Mouse (Mus musculus) midbrain, embryonic 10.5 days (tissue): Measurements from ENCODE around the gene Mkrn2. TPM values are rescaled to one million over a fixed set of nuclear protein-coding genes. Genes with fewer than 3 reads are reported as not detected.

Experiments used
- DNase-seq: peaks from one replicate; pipeline ENCODE4 v3.0.0-alpha.2; 2017; ENCODE audit warnings: low spot score
- H3K27ac ChIP-seq: fragments of 300-500 bp; sonication (generic); replicated peaks from 2 replicates; pipeline ENCODE4 v1.5.1; 2016; ENCODE audit warnings: mild to moderate bottlenecking
- H3K27me3 ChIP-seq: fragments of 300-500 bp; sonication (generic); 2 replicates; pipeline ENCODE4 v1.6.1; 2016; ENCODE audit warnings: low read depth, mild to moderate bottlenecking; ENCODE audit not compliant: poor library complexity, severe bottlenecking
- H3K36me3 ChIP-seq: fragments of 300-500 bp; sonication (generic); 2 replicates; pipeline ENCODE4 v1.6.1; 2016; ENCODE audit warnings: mild to moderate bottlenecking, moderate library complexity
- H3K4me1 ChIP-seq: fragments of 300-500 bp; sonication (generic); 2 replicates; pipeline ENCODE4 v1.6.1; 2016
- H3K4me3 ChIP-seq: fragments of 300-500 bp; sonication (generic); 2 replicates; pipeline ENCODE4 v1.5.1; 2016; ENCODE audit warnings: mild to moderate bottlenecking, moderate library complexity
- H3K9me3 ChIP-seq: fragments of 300-500 bp; sonication (generic); replicated peaks from 2 replicates; pipeline ENCODE4 v1.6.1; 2016; ENCODE audit warnings: mild to moderate bottlenecking
- WGBS: fragments of 180-500 bp; shearing (Covaris S2); methylation state at CpG from one replicate; pipeline ENCODE4 v1.1.7; 2016; 5-methylcytosine and 5-hydroxymethylcytosine counted together
- polyA plus RNA-seq: library from polyadenylated mRNA; unstranded; fragments of >200 nt; fragmentation: Nextera tagmentation; extraction: Ambion mirVana; gene quantifications from 2 replicates; pipeline ENCODE4 v1.2.1, GENCODE M21; 2016

Gene Mkrn2
- polyA plus RNA-seq = 25.7 and 30.0 TPM in 2 replicates

- H3K27ac ChIP-seq = peak within 1 kb of the TSS; percentile 90
- peak within 1 kb of the TSS; percentile 94 for H3K4me3 ChIP-seq
- peak; percentile 89 for DNase-seq
- H3K9me3 ChIP-seq = no peaks in the 10 kb centered on the region
- H3K27me3 ChIP-seq = no peaks in the 10 kb centered on the region
- WGBS = under 1% methylated on average over 52 of the region's 61 CpGs
- no peaks in the 10 kb centered on the region; the same call in 1 of the 2 replicates for H3K36me3 ChIP-seq
- peaks cover 14% of the 10 kb centered on the region for H3K4me1 ChIP-seq
Observed at GRCm38 (mm10) chr6:115601715-115602523, at the start of gene Mkrn2. Mkrn2 (plus strand) TSS chr6:115601902.

GRCm38 (mm10) chr6:115555485-115555884 lies 46.2 kb upstream of the Mkrn2 start:
- Histone ChIP-seq H3K4me1 (no peaks in the 10 kb centered on the region), H3K9me3 (no peaks in the 10 kb centered on the region), H3K27ac (no peak overlapping the region), H3K27me3 (no peaks in the 10 kb centered on the region), H3K36me3 (peaks cover 89% of the 10 kb centered on the region), H3K4me3 (no peak overlapping the region)
- WGBS = 88% methylated on average over 5 of the region's 5 CpGs
- no peak for DNase-seq

GRCm38 (mm10) chr6:115558176-115558575 lies 43.5 kb upstream of the Mkrn2 start:
- Histone ChIP-seq H3K4me3 (no peak overlapping the region), H3K27ac (no peak overlapping the region), H3K36me3 (peaks cover 92% of the 10 kb centered on the region), H3K4me1 (no peaks in the 10 kb centered on the region), H3K27me3 (no peaks in the 10 kb centered on the region), H3K9me3 (no peaks in the 10 kb centered on the region)
- DNase-seq = no peak
- 95% methylated on average over 2 of the region's 2 CpGs for WGBS

GRCm38 (mm10) chr6:115559651-115560632 lies 41.8 kb upstream of the Mkrn2 start:
- no peaks in the 10 kb centered on the region for H3K4me1 ChIP-seq
- H3K27me3 ChIP-seq = no peaks in the 10 kb centered on the region
- no peak for DNase-seq
- no peaks in the 10 kb centered on the region for H3K9me3 ChIP-seq
- 91% methylated on average over 21 of the region's 21 CpGs for WGBS
- peaks cover 90% of the 10 kb centered on the region for H3K36me3 ChIP-seq
- H3K4me3 ChIP-seq = no peak overlapping the region
- no peak overlapping the region for H3K27ac ChIP-seq

- Histone ChIP-seq H3K36me3 (peaks cover 97% of the 10 kb centered on the region), H3K27me3 (no peaks in the 10 kb centered on the region), H3K4me3 (no peak overlapping the region), H3K9me3 (no peaks in the 10 kb centered on the region), H3K4me1 (no peaks in the 10 kb centered on the region), H3K27ac (no peak overlapping the region)
- DNase-seq = no peak
- 92% methylated on average over 6 of the region's 6 CpGs for WGBS
Observed at GRCm38 (mm10) chr6:115565479-115566045, 36.1 kb upstream of the Mkrn2 start.

- H3K9me3 ChIP-seq = no peaks in the 10 kb centered on the region
- DNase-seq = no peak
- H3K27me3 ChIP-seq = no peaks in the 10 kb centered on the region
- 91% methylated on average over 7 of the region's 7 CpGs for WGBS
- peaks cover 90% of the 10 kb centered on the region for H3K36me3 ChIP-seq
- H3K4me1 ChIP-seq = no peaks in the 10 kb centered on the region
- no peak overlapping the region for H3K4me3 ChIP-seq
- H3K27ac ChIP-seq = no peak overlapping the region
Observed at GRCm38 (mm10) chr6:115574171-115574570, 27.5 kb upstream of the Mkrn2 start.

GRCm38 (mm10) chr6:115577407-115577806 lies 24.3 kb upstream of the Mkrn2 start:
- 91% methylated on average over 5 of the region's 5 CpGs for WGBS
- Histone ChIP-seq H3K4me3 (no peak overlapping the region), H3K27me3 (no peaks in the 10 kb centered on the region), H3K36me3 (peaks cover 80% of the 10 kb centered on the region), H3K27ac (no peak overlapping the region), H3K9me3 (no peaks in the 10 kb centered on the region), H3K4me1 (no peaks in the 10 kb centered on the region)
- no peak for DNase-seq

- Histone ChIP-seq H3K27ac (no peak overlapping the region), H3K4me3 (no peak overlapping the region), H3K36me3 (peaks cover 79% of the 10 kb centered on the region), H3K4me1 (no peaks in the 10 kb centered on the region), H3K27me3 (no peaks in the 10 kb centered on the region), H3K9me3 (no peaks in the 10 kb centered on the region)
- 94% methylated on average over 9 of the region's 9 CpGs for WGBS
- no peak for DNase-seq
Observed at GRCm38 (mm10) chr6:115577941-115578340, 23.8 kb upstream of the Mkrn2 start.

GRCm38 (mm10) chr6:115580810-115581209 lies 20.9 kb upstream of the Mkrn2 start:
- DNase-seq = no peak
- H3K4me1 ChIP-seq = no peaks in the 10 kb centered on the region
- peaks cover 52% of the 10 kb centered on the region for H3K36me3 ChIP-seq
- no peaks in the 10 kb centered on the region for H3K9me3 ChIP-seq
- no peak overlapping the region for H3K27ac ChIP-seq
- 88% methylated on average over 3 of the region's 3 CpGs for WGBS
- no peaks in the 10 kb centered on the region for H3K27me3 ChIP-seq
- H3K4me3 ChIP-seq = no peak overlapping the region

- Histone ChIP-seq H3K4me1 (no peaks in the 10 kb centered on the region), H3K27ac (no peak overlapping the region), H3K27me3 (no peaks in the 10 kb centered on the region), H3K9me3 (no peaks in the 10 kb centered on the region), H3K4me3 (no peak overlapping the region), H3K36me3 (peaks cover 35% of the 10 kb centered on the region)
- DNase-seq = no peak
- 77% methylated on average over 10 of the region's 10 CpGs for whole genome bisulfite sequencing
Observed at GRCm38 (mm10) chr6:115582328-115583115, 19.2 kb upstream of the Mkrn2 start.

GRCm38 (mm10) chr6:115583430-115584125 lies 18.1 kb upstream of the Mkrn2 start:
- Histone ChIP-seq H3K4me1 (no peaks in the 10 kb centered on the region), H3K9me3 (no peaks in the 10 kb centered on the region), H3K27me3 (no peaks in the 10 kb centered on the region), H3K27ac (no peak overlapping the region), H3K36me3 (peaks cover 25% of the 10 kb centered on the region), H3K4me3 (no peak overlapping the region)
- DNase-seq = no peak
- 82% methylated on average over 6 of the region's 6 CpGs for WGBS
